Mouse (Mus musculus) ovary, adult 18-20 months (tissue): ENCODE data around the gene Ubald2.
"Not testable (repeated sequence)": the region's sequence is repeated elsewhere in the genome, so short reads cannot be mapped to it uniquely, and the experiment has no call there.

Source experiments
- DNase-seq: peaks from one replicate; pipeline ENCODE4 v3.0.0; 2022; ENCODE audit warnings: low spot score, mixed read lengths

Gene Ubald2

GRCm38 (mm10) chr11:116416196-116416943 lies 17.5 kb upstream of the Ubald2 start:
- no peak for DNase-seq

DNA sequence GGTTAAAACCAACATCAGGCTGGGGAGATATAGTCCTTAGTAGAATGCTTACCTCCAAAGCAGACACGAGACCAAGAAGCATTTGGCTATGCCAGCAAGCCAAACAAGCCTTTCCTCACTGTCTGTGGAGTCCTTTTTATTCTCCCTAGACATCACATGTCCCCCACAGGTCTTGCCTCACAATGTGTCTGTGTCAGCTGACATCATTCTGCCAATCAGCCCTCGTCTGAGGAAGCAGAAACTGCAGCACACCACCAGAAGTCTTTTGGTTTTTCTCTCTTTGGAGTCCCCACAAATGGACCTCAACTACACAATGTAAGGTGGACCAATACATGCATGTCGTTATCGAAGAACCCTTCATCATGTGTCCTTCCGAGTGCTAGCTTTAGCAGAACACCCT lies 16.8 kb upstream of the Ubald2 start:
- no peak for DNase-seq

DNA sequence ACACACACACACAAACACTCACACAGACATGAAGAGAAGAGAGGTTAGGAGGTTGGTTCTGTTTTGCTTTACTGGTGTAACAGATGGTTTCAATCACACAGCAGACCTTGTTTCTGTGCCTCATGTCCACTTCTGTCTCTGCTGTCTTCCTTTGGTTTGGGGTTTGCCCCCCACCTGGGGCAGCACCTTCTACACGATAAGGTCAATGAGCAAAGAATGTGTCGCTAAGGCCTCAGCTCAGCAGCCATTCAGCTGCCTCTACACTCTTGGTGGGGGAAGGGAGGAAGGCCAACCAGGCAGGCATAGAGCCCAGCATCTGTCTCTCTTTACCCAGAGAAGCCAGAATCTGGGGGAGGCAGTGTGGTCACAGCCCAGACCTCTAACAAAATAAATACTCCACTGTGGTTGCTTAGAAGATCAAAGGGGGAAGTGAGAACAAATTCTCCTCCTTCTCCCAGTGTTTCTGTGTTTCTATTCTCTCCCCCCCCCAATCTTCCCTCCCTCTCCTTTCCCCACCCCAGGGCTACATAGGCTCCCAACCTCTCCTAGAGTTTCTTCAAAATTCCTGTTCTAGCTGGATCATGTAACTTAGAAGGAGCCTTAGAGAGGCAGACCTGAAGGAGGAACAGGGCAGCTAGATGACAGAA lies 15.6 kb upstream of the Ubald2 start:
- DNase-seq: peak; percentile 53

- DNase-seq: no peak
These were observed 14.9 kb upstream of the Ubald2 start for GRCm38 (mm10) chr11:116418841-116419462.

GRCm38 (mm10) chr11:116421102-116421501 lies 12.8 kb upstream of the Ubald2 start:
- DNase-seq: no peak

GRCm38 (mm10) chr11:116422562-116422961 lies 11.3 kb upstream of the Ubald2 start:
- no peak for DNase-seq

DNA sequence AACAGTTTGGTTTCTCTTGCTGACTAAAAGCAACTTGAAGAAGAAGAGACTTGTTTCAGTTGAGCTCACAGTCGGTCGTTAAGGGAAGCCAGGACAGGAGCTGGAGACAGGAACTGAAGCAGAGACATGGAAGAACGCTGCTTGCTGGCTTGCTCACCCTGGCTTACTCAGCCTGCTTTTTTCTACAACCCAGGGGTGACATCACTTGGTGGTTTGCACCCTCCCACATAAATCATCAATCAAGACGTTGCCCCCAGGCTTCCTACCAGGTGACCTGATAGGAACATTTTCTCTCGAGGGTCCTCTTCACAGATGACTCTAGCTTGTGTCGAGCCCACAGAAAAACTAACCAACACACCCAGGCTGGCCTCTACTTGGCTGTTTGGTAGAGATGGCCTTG lies 10.7 kb upstream of the Ubald2 start:
- no peak for DNase-seq

DNA sequence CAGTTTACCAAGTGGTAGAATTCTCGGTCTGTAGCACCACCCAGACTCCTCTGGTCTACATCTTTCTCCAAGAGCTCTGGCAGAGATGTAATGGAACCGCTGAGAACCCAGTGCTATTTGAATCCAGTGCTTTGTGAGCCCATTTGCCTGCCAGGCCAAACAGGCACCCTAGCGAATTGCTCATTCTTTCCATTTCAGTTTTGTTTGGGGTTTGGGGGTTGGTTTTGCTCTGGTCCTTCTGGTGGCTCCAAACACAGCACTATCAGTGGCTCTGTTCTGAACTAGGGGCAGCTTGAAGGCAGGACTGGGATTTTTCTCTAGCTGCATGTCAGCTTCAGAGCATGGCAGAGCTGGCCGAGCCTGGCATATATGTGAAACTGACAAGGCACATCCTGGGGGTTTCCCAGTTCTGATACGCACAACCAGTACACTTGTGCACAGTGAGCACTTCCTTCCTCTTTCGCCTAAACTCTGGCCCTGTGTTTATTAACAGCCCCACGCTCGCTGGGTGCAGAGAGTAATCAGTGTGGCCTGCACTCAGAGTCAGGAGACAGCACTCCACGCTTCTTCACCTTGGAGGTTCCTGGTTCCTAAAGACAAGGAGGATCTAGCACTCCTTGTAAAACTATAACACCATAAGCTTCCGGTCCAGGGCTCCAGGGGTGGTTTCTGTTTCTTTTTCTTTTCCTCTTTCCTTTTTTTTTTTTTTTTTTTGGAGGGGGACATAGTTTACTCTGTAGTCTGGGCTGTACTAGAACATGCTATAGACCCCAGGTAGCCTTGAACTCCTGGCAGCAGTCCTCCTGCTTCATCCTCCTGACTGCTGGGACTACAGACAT lies 9.9 kb upstream of the Ubald2 start:
- DNase-seq: no peak

DNA sequence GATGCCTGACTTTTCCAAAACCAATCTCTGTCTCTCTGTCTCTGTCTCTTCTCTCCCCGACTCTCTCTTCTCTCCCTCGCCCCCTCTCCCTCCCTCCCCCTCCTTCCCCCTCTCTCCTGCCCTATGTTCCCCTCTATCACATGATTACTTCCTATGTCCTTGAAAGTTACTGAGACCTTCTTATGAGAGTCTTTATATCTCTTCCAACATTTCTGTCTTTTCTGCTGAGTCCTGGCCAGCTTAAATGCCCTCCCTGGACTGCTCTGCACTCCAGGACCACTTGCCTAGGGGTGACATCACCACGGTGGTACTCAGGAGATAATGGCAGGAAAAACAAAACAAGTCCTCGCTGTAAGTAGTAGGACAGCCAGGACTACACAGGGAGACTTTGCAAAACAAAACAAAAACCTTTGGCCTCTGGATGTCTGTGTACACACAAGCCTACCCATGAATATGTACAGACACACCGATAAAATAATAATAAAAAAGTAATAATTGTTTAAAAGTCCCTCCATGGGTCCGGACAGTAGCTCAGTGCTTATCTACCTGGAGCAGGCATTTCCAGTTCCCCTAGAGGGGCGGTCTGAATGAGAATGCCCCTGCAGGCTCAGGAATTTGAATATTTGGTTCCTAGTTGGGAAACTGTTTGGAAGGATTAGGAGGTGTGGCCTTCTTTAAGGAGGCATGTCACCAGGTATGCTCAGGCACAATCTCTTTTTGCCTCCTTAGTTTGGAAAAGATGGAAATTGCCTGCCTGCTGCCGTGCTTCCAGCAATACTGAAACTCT lies 9.1 kb upstream of the Ubald2 start:
- DNase-seq: no peak

DNA sequence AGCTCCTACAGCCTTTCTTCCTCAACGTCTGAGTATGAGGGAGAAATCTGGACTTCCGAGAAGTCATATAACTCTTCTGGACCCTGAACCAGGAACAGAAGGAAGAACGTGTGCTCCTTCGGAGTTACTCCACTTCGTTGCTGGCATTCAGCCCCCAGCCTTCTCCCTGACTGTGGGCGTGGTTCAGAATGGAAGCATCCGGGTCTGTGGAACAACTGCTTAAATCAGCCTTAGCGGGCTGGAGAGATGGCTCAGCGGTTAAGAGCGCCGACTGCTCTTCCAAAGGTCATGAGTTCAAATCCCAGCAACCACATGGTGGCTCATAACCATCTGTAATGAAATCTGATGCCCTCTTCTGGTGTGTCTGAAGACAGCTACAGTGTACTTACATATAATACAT lies 7.6 kb upstream of the Ubald2 start:
- not testable (repeated sequence) for DNase-seq

- no peak for DNase-seq
These were observed 6.9 kb upstream of the Ubald2 start for GRCm38 (mm10) chr11:116426852-116427575.

GRCm38 (mm10) chr11:116428872-116429859 lies 4.7 kb upstream of the Ubald2 start:
- DNase-seq: no peak

DNA sequence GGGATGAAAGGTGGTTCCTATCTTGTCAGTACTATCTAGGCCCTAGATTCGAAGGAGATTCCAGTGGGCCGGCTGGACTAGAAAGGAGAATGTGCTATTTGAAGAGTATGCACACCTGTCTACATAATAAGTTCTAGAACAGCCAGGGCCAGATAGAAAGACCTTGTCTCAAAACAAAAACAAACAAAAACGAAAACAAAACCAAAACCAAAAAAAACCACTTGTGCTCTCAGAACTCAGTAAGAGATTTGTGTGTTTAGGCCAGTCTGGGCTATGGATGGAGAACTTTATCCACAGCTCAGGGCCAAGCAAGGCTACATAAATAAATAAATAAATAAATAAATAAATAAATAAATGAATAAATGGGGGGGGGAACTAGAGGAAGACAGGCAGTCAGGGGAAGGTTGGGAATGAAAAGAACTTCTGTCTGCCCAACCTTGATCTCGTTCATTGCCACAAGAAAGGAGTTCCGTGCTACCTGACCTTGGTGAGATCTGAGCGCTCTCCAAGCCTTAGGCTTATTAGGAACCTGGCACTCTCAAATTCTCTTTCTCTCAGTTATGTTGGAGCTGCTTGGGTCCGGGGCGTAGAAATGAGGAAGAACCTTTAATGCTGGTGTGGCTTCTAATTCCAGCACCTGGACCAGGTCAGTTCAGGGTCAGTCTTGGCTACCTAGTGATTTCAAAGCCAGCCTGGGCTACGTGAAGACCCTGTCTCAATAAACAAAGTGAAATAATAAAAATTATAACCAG lies 3.9 kb upstream of the Ubald2 start:
- no peak for DNase-seq

GRCm38 (mm10) chr11:116430723-116431427 lies 3.0 kb upstream of the Ubald2 start:
- DNase-seq: no peak

DNA sequence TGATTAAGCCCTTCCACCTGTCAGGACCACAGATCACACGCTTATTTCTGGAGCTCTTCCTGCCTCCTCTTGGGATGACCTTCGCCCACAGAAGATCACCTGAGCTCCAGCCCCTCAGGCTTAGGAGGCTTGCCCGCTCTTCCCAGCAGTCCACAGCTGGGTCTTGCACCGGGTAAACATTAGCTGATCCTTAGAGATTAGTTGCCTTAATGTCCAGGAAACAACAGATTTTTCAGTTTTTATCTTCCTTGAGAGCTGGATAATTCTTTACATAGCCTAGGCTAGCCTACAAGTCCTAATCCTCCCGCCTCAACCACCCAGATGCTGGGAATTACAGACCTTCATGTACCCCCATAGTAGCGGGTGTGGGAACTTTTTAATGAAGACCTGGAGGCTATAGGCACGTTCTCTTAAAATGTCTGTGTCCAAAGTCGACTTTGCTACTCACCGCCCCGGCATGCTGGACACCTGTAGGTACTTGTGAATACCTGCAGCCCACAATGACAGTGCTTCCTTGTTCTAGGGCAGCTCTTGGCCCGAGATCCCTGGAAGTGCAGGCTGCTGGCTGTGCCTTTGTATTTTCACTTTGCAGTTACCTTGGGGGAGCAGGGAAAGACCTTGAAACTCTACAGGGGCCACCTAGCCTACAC lies 2.3 kb upstream of the Ubald2 start:
- DNase-seq: no peak

GRCm38 (mm10) chr11:116432127-116432526 lies 1.8 kb upstream of the Ubald2 start:
- DNase-seq: no peak

DNA sequence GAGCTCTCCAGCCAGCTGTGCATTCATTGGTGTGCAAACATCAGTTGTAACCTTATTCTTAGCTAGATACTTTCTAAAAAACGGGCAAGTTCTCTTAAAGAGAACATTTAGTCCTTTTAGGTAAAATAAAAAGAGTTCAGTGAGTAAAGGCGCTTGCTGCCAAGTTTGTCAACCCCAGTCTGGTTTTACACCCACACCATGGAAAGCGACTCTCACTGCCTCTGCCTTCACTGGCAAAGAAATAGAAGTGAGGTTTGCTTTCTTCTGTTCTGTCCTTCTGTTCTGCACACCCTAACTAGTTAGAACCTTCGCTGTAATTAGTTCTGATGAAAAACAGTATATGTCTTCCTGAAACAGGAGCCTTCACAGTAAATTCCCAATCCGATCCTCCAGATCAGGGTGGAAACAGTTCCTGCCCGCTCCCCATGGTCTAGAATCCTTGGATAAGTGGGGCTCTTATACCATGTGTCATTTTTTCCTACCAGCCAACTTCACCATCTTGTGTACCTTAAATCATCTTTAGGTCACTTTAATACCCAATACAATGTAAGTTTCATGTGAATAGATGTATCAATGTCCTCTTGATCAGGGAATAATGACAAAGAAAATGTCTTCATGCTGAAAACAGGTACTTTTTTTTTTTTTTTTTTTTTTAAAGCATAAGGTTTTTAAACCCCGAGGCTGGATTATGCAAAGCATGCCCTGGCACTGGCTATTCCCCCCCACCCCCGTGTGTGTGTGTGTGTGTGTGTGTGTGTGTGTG lies 1.1 kb upstream of the Ubald2 start:
- no peak for DNase-seq
